Mouse (Mus musculus): Measurements from ENCODE around the gene Phf23. TPM values are rescaled to one million over a fixed set of nuclear protein-coding genes. Genes with fewer than 3 reads are reported as not detected.

Gene Phf23
- polyA plus RNA-seq, 1 experiment = 21.4 TPM

DNA sequence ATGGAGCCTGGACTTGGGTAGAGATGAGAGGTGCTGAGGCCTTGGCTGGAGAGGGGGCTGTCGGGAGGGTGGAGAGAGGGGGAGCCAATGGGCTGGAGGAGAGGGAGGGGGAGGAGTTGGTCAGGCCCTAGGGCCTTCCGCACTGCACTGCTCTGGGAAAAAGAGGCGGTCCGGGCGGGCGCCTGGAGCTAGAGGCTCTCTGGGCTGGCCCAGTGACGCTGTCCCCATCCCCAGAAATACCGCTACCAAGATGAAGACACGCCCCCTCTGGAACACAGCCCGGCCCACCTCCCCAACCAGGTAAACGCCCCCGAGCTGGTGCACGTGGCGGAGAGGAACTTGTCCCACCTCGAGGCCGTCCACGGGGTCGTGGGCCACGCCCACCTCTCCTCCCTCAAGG is 31.1 kb downstream of the Phf23 start:
- no peak for TF ChIP-seq POLR2A (IDR thresholded peaks at IDR 0.05; ENCODE audit: low read depth, low read length)
- no peak for TF ChIP-seq CTCF (IDR thresholded peaks at IDR 0.05; ENCODE audit: extremely low read depth, insufficient read depth, insufficient read length, insufficient replicate concordance)
- 76% methylated on average over 19 of the region's 19 CpGs for WGBS
- peaks cover 17% of the 10 kb centered on the region; the same call in 1 of the 2 replicates for H3K4me1 ChIP-seq (ENCODE audit: control insufficient read depth, insufficient read depth, insufficient read length)
- H3K27me3 ChIP-seq (ENCODE audit: control insufficient read depth, insufficient read depth, low read length) = no peaks in the 10 kb centered on the region
- DNase-seq (ENCODE audit: low read depth in 1 of 2, low spot score in 2 of 2) = no peak
- no peak overlapping the region for H3K4me3 ChIP-seq (ENCODE audit: extremely low read depth, insufficient read depth, insufficient read length)
- H3K27ac ChIP-seq (ENCODE audit: insufficient read depth, low read length) = no peak overlapping the region
- H3K36me3 ChIP-seq (ENCODE audit: control insufficient read depth, insufficient read depth, low read length) = no peaks in the 10 kb centered on the region

DNA sequence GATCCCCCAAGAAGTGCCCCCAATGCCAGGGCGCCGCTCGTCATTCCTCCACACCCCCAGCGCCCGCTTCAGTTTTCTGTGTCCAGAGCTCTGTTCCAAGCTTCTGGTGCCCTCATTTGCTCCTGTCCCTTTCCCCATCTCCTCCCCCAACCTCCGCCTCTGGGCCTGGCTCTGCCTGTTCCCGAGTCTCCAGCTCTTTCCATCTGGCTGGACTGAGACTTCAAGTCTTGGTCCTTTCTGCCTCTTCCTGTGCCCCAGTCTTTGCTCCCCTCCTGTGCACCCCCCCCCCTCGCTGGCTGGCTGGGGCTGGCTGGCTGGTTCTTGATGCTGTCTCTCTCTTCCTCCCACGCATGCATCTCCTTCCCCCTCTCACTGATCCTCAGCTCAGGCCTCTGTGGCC is 31.8 kb downstream of the Phf23 start:
- Histone ChIP-seq H3K27ac (ENCODE audit: insufficient read depth, low read length) (no peak overlapping the region), H3K4me1 (ENCODE audit: control insufficient read depth, insufficient read depth, insufficient read length) (peaks cover 17% of the 10 kb centered on the region; the same call in 1 of the 2 replicates), H3K4me3 (ENCODE audit: extremely low read depth, insufficient read depth, insufficient read length) (no peak overlapping the region), H3K27me3 (ENCODE audit: control insufficient read depth, insufficient read depth, low read length) (no peaks in the 10 kb centered on the region), H3K36me3 (ENCODE audit: control insufficient read depth, insufficient read depth, low read length) (no peaks in the 10 kb centered on the region)
- DNase-seq (ENCODE audit: low read depth in 1 of 2, low spot score in 2 of 2) = no peak
- TF ChIP-seq POLR2A (IDR thresholded peaks at IDR 0.05; ENCODE audit: low read depth, low read length) = no peak
- no peak for TF ChIP-seq CTCF (IDR thresholded peaks at IDR 0.05; ENCODE audit: extremely low read depth, insufficient read depth, insufficient read length, insufficient replicate concordance)
- WGBS = 80% methylated on average over 9 of the region's 9 CpGs

DNA sequence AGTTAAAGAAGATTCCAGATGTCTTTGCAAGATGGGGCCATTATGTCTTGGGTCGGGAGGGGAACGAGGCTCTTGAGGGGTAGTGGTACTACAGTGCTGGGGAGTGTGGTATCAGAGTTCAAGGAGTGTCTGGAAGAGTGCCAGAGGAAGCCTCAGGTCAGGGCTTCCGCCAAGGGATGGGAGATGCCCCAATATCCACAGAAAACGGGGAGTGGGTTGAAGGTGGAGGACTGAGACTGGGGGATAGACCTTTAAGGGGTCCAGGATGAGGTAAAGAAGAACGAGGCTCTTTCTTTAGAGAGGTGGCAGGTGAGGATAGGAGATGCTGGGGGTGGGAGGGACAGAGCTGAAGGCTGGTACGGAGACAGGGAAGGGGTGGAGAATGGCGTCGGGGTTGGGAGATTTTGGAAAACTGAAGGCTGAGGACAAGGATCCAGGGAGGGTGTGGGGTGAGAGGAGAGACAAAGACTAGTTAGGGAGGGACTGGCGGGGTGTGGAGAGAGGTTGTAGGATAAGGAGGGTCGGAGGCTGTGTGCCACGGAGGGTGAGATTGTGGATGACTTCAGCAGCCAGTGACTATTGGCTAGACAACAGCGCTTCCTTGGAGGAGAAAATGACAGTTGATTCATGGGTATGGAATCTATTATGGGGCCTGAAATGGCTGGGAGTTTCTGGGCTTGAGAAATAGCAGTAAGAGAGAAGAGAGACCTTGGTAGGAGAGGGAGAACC is 33.0 kb downstream of the Phf23 start:
- DNase-seq (ENCODE audit: low read depth in 1 of 2, low spot score in 2 of 2) = no peak
- Histone ChIP-seq H3K36me3 (ENCODE audit: control insufficient read depth, insufficient read depth, low read length) (no peaks in the 10 kb centered on the region), H3K4me1 (ENCODE audit: control insufficient read depth, insufficient read depth, insufficient read length) (peaks cover 17% of the 10 kb centered on the region; the same call in 1 of the 2 replicates), H3K27me3 (ENCODE audit: control insufficient read depth, insufficient read depth, low read length) (no peaks in the 10 kb centered on the region), H3K27ac (ENCODE audit: insufficient read depth, low read length) (no peak overlapping the region; the same call in 1 of the 2 replicates), H3K4me3 (ENCODE audit: extremely low read depth, insufficient read depth, insufficient read length) (no peak overlapping the region)
- no peak for TF ChIP-seq CTCF (IDR thresholded peaks at IDR 0.05; ENCODE audit: extremely low read depth, insufficient read depth, insufficient read length, insufficient replicate concordance)
- TF ChIP-seq POLR2A (IDR thresholded peaks at IDR 0.05; ENCODE audit: low read depth, low read length) = no peak
- 50% methylated on average over 12 of the region's 12 CpGs for WGBS

DNA sequence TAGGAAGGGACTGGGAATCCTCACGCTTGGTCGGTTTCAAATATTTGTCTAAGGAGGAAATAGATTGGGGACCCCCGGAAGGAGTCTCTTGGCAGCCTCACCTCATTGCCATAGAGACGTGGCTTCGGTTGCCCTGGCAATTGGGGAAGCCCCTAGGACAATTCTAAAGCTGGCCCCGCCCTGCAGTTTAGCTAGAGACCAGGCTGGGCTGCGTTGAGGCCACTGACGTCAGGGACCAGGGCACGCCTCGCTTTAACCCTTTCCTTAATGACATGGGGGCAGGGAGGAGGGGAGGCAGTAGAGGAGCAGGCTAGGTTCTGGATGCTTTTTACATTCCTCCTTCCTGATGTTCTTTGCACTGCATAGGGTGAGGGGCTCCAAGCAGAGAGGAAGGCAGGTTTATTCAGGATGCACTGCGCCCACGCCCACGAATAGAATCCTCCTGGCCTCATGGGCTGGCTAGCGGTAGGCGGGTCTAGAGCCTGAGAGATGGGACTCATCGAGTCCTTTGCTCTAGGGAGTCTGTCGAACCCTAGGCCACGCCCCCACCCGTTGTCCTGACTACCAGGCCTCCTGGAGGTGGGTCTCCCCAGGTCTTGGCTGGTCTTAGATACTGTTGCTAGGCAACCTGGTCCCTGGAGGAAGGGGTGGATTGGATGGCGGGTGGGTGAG is 33.7 kb downstream of the Phf23 start:
- Histone ChIP-seq H3K4me1 (ENCODE audit: control insufficient read depth, insufficient read depth, insufficient read length) (peaks cover 17% of the 10 kb centered on the region; the same call in 1 of the 2 replicates), H3K4me3 (ENCODE audit: extremely low read depth, insufficient read depth, insufficient read length) (peak overlapping the region; percentile 8; the same call in 1 of the 2 replicates), H3K27ac (ENCODE audit: insufficient read depth, low read length) (peak overlapping the region; percentile 9), H3K27me3 (ENCODE audit: control insufficient read depth, insufficient read depth, low read length) (no peaks in the 10 kb centered on the region), H3K36me3 (ENCODE audit: control insufficient read depth, insufficient read depth, low read length) (no peaks in the 10 kb centered on the region)
- TF ChIP-seq POLR2A (IDR thresholded peaks at IDR 0.05; ENCODE audit: low read depth, low read length) = no peak
- no peak for TF ChIP-seq CTCF (IDR thresholded peaks at IDR 0.05; ENCODE audit: extremely low read depth, insufficient read depth, insufficient read length, insufficient replicate concordance)
- peak; percentile 76 to 79 for DNase-seq (ENCODE audit: low read depth in 1 of 2, low spot score in 2 of 2)
- WGBS = 12% methylated on average over 20 of the region's 20 CpGs

DNA sequence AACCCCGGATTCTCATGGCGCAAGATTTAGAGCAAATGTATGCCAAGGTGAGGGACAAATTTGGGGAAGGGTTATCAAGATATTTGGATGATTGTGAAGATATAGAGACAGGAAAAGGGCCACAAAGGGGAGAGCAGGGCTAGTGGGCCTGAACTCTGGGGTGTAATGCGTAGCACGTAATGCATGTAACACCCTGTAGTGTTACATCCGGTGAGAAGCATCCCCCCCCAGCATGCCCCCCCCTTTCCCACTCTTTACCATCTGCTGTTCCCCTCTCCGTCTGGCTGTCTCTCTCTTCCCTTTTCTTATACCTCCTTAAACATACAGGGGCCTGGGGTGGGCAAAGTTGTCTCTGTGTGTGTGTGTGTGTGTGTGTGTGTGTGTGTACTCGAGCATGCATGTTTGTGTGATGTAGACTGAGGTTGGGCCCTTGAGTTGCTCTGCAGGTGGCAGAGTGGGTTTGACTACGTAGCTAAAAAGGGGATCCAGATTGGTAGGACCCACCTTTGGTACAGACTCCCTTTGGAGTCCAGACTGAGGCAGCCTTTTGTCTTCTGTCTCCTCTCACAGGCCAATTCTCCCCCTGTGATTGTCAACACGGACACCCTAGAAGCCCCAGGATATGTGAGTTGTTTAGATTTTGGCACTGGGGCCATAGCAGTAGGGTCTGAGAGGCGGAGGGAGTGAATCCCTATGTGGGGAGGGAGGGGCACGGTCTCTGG is 34.4 kb downstream of the Phf23 start:
- WGBS = 47% methylated on average over 11 of the region's 11 CpGs
- H3K4me1 ChIP-seq (ENCODE audit: control insufficient read depth, insufficient read depth, insufficient read length) = peaks cover 17% of the 10 kb centered on the region; the same call in 1 of the 2 replicates
- H3K4me3 ChIP-seq (ENCODE audit: extremely low read depth, insufficient read depth, insufficient read length) = peak overlapping the region; percentile 8; the same call in 1 of the 2 replicates
- H3K36me3 ChIP-seq (ENCODE audit: control insufficient read depth, insufficient read depth, low read length) = no peaks in the 10 kb centered on the region
- no peaks in the 10 kb centered on the region for H3K27me3 ChIP-seq (ENCODE audit: control insufficient read depth, insufficient read depth, low read length)
- DNase-seq (ENCODE audit: low read depth in 1 of 2, low spot score in 2 of 2) = no peak
- no peak for TF ChIP-seq CTCF (IDR thresholded peaks at IDR 0.05; ENCODE audit: extremely low read depth, insufficient read depth, insufficient read length, insufficient replicate concordance)
- no peak for TF ChIP-seq POLR2A (IDR thresholded peaks at IDR 0.05; ENCODE audit: low read depth, low read length)
- peak overlapping the region; percentile 18; the same call in 1 of the 2 replicates for H3K27ac ChIP-seq (ENCODE audit: insufficient read depth, low read length)

DNA sequence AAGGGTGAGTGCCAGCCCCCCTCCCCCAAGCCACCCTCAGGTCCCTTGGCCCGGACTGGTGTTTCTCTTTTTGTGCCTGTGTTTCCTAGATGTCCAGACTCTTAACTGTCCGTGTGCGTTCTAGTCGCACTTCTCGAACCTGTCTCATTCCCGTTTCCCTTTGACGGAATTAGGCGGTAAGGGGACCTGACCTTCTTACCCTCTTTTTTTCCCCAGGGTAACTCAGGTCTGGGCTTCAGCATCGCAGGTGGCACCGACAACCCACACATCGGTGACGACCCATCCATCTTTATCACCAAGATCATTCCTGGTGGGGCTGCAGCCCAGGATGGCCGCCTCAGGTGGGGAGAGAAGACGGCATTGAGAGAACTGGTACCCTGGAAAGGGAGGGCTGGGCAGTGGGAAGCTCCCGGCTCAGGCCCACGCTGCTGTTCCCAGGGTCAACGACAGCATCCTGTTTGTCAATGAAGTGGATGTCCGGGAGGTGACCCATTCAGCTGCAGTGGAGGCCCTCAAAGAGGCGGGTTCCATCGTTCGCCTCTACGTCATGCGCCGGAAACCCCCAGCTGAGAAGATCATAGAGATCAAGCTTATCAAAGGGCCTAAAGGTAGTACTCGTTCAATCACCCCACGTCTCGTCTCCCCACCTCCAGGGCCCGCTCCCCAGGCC is 35.2 kb downstream of the Phf23 start:
- WGBS = 95% methylated on average over 28 of the region's 28 CpGs

More for the DNA sequence above, 35.2 kb downstream of the Phf23 start:
- no peak for DNase-seq (ENCODE audit: low read depth in 1 of 2, low spot score in 2 of 2)
- no peak overlapping the region for H3K4me3 ChIP-seq (ENCODE audit: extremely low read depth, insufficient read depth, insufficient read length)
- TF ChIP-seq POLR2A (IDR thresholded peaks at IDR 0.05; ENCODE audit: low read depth, low read length) = no peak
- TF ChIP-seq CTCF (IDR thresholded peaks at IDR 0.05; ENCODE audit: extremely low read depth, insufficient read depth, insufficient read length, insufficient replicate concordance) = no peak
- H3K36me3 ChIP-seq (ENCODE audit: control insufficient read depth, insufficient read depth, low read length) = no peaks in the 10 kb centered on the region
- no peaks in the 10 kb centered on the region for H3K27me3 ChIP-seq (ENCODE audit: control insufficient read depth, insufficient read depth, low read length)
- H3K27ac ChIP-seq (ENCODE audit: insufficient read depth, low read length) = no peak overlapping the region
- H3K4me1 ChIP-seq (ENCODE audit: control insufficient read depth, insufficient read depth, insufficient read length) = peaks cover 17% of the 10 kb centered on the region; the same call in 1 of the 2 replicates
